Mouse (Mus musculus) bone marrow, adult 2 months (tissue): ENCODE results near the gene Scaper.

Experiments used
- CTCF ChIP-seq: fragments of 200-500 bp; IDR thresholded peaks from 2 replicates; pipeline ENCODE4 v1.5.1; 2011; ENCODE audit warnings: low read length, control low read depth; ENCODE audit not compliant: control insufficient read depth, insufficient read depth
- POLR2A ChIP-seq: fragments of 200-500 bp; IDR thresholded peaks from 2 replicates; pipeline ENCODE4 v1.6.1; 2011; ENCODE audit warnings: low read depth, mild to moderate bottlenecking, control low read depth, low read length, borderline replicate concordance; ENCODE audit not compliant: control insufficient read depth

- peak; percentile 53; the same call in 1 of the 2 replicates for TF ChIP-seq POLR2A
- TF ChIP-seq CTCF = no peak; the same call in 1 of the 2 replicates
Observed at GRCm38 (mm10) chr9:55937664-55938617, at the start of gene Scaper.
